Mouse (Mus musculus) embryonic facial prominence, embryonic 14.5 days (tissue): ENCODE data around the gene Nav2. TPM values are rescaled to one million over a fixed set of nuclear protein-coding genes. Genes with fewer than 3 reads are reported as not detected.

Experiments
- ATAC-seq: fragments of 200-750 bp; cut with Nextera tagmentation; 2 replicates; pipeline ENCODE4 v1.8.0; 2017; ENCODE audit warnings: low read depth, moderate number of reproducible peaks, moderate TSS enrichment
- DNase-seq: peaks from one replicate; pipeline ENCODE4 v3.0.0-alpha.2; 2015; ENCODE audit warnings: low spot score
- H3K27ac ChIP-seq: fragments of 300-500 bp; sonication (generic); replicated peaks from 2 replicates; pipeline ENCODE4 v1.5.1; 2014; ENCODE audit warnings: low read depth, mild to moderate bottlenecking, low read length, moderate library complexity
- H3K27me3 ChIP-seq: fragments of 300-500 bp; sonication (generic); replicated peaks from 2 replicates; pipeline ENCODE4 v1.6.1; 2014; ENCODE audit warnings: low read length; ENCODE audit not compliant: control insufficient read depth, insufficient read depth
- H3K36me3 ChIP-seq: fragments of 300-500 bp; sonication (generic); 2 replicates; pipeline ENCODE4 v1.6.1; 2014; ENCODE audit warnings: low read length, mixed read lengths; ENCODE audit not compliant: control insufficient read depth, insufficient read depth
- H3K4me1 ChIP-seq: fragments of 300-500 bp; sonication (generic); 2 replicates; pipeline ENCODE4 v1.6.1; 2014; ENCODE audit warnings: antibody characterized with exemption, low read length; ENCODE audit not compliant: control insufficient read depth, insufficient read depth
- H3K4me2 ChIP-seq: fragments of 300-500 bp; sonication (generic); 2 replicates; pipeline ENCODE4 v1.6.1; 2014; ENCODE audit warnings: low read depth, mild to moderate bottlenecking, low read length, moderate library complexity, mixed read lengths
- H3K4me3 ChIP-seq: fragments of 300-500 bp; sonication (generic); 2 replicates; pipeline ENCODE4 v1.5.1; 2014; ENCODE audit warnings: low read depth, mild to moderate bottlenecking, low read length
- H3K9ac ChIP-seq: fragments of 300-500 bp; sonication (generic); 2 replicates; pipeline ENCODE4 v1.6.1; 2014; ENCODE audit warnings: low read depth, mild to moderate bottlenecking, low read length, moderate library complexity, mixed read lengths
- H3K9me3 ChIP-seq: fragments of 300-500 bp; sonication (generic); 2 replicates; pipeline ENCODE4 v1.6.1; 2016; ENCODE audit warnings: low read length; ENCODE audit not compliant: control insufficient read depth
- WGBS: fragments of 180-500 bp; shearing (Covaris S2); extraction: QIAGEN DNeasy Blood & Tissue Kit; methylation state at CpG from one replicate; pipeline ENCODE4 v1.1.7; 2014; 5-methylcytosine and 5-hydroxymethylcytosine counted together
- polyA plus RNA-seq: library from polyadenylated mRNA; unstranded; fragments of >200 nt; fragmentation: Nextera tagmentation; extraction: Ambion mirVana; gene quantifications from 2 replicates; pipeline ENCODE4 v1.2.1, GENCODE M21; 2014

Nav2 gene
- polyA plus RNA-seq, 1 experiment from 2014 or later, result 13.5 TPM

- 83% methylated on average over 12 of the region's 12 CpGs for WGBS
- peaks cover 19% of the 10 kb centered on the region for H3K4me1 ChIP-seq
- H3K27me3 ChIP-seq, result no peaks in the 10 kb centered on the region
- ATAC-seq, result no peak
- H3K9ac ChIP-seq, result no peak overlapping the region
- no peaks in the 10 kb centered on the region for H3K36me3 ChIP-seq
- DNase-seq, result no peak
- H3K4me3 ChIP-seq, result no peak overlapping the region
- H3K27ac ChIP-seq, result no peak overlapping the region
- H3K9me3 ChIP-seq, result no peaks in the 10 kb centered on the region
- no peak overlapping the region for H3K4me2 ChIP-seq
Observed at GRCm38 (mm10) chr7:49415716-49416115, 507.2 kb downstream of the Nav2 start.

GRCm38 (mm10) chr7:49418841-49419240 lies 510.3 kb downstream of the Nav2 start:
- Histone ChIP-seq H3K4me2 (no peak overlapping the region), H3K36me3 (no peaks in the 10 kb centered on the region), H3K9me3 (no peaks in the 10 kb centered on the region), H3K4me1 (peaks cover 19% of the 10 kb centered on the region), H3K4me3 (no peak overlapping the region), H3K27ac (peak overlapping the region; percentile 19; the same call in 1 of the 2 replicates), H3K9ac (no peak overlapping the region), H3K27me3 (no peaks in the 10 kb centered on the region)
- DNase-seq, result peak; percentile 64
- ATAC-seq, result no peak
- WGBS, result 41% methylated on average over 13 of the region's 13 CpGs

DNA sequence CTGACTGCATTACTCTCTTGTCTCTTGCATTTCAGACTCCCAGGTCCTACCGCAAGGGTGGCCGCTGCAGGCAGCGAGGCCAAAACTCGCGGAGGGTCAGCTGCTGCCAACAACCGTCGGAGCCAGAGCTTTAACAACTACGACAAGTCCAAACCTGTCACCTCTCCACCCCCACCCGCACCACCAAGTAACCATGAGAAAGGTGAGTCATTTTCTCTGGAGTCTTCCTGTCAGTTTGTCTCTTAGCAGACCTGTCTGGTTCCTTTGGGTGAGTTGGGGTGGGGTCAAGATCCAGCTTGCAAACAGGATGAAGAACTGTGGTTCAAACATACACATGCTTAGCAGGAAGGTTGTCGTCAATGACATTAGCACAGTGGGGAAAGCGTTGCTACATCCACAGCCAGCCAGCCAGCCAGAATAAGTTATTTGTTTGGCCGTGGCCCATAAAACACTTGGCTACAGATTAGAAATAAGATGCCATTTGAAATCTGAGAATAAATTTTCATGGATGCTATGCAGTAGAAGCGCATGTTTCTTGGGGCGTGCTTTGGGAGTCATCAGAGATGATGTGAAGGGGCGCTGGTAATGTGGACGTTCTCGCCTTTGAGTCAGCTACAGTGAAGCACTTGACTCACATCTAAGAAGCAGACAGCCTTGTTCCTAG lies 511.8 kb downstream of the Nav2 start:
- H3K9me3 ChIP-seq, result no peaks in the 10 kb centered on the region
- H3K27ac ChIP-seq, result no peak overlapping the region; the same call in 1 of the 2 replicates
- H3K4me1 ChIP-seq, result peaks cover 19% of the 10 kb centered on the region
- H3K4me2 ChIP-seq, result no peak overlapping the region
- 75% methylated on average over 17 of the region's 17 CpGs for WGBS
- H3K36me3 ChIP-seq, result no peaks in the 10 kb centered on the region
- H3K4me3 ChIP-seq, result no peak overlapping the region
- ATAC-seq, result peak; percentile 35
- peak; percentile 56 for DNase-seq
- H3K27me3 ChIP-seq, result no peaks in the 10 kb centered on the region
- H3K9ac ChIP-seq, result no peak overlapping the region

GRCm38 (mm10) chr7:49421261-49421660 lies 512.7 kb downstream of the Nav2 start:
- DNase-seq, result no peak
- Histone ChIP-seq H3K4me1 (peaks cover 19% of the 10 kb centered on the region), H3K27me3 (no peaks in the 10 kb centered on the region), H3K9ac (no peak overlapping the region), H3K36me3 (no peaks in the 10 kb centered on the region), H3K27ac (no peak overlapping the region), H3K4me2 (no peak overlapping the region), H3K4me3 (no peak overlapping the region), H3K9me3 (no peaks in the 10 kb centered on the region)
- ATAC-seq, result no peak
- WGBS, result 61% methylated on average over 4 of the region's 4 CpGs

GRCm38 (mm10) chr7:49423943-49424342 lies 515.4 kb downstream of the Nav2 start:
- Histone ChIP-seq H3K9ac (no peak overlapping the region), H3K4me1 (peaks cover 12% of the 10 kb centered on the region; the same call in 1 of the 2 replicates), H3K4me3 (no peak overlapping the region), H3K4me2 (no peak overlapping the region), H3K36me3 (no peaks in the 10 kb centered on the region), H3K27me3 (no peaks in the 10 kb centered on the region), H3K27ac (no peak overlapping the region), H3K9me3 (no peaks in the 10 kb centered on the region)
- ATAC-seq (no peak), DNase-seq (no peak)
- WGBS, result 82% methylated on average over 6 of the region's 6 CpGs

DNA sequence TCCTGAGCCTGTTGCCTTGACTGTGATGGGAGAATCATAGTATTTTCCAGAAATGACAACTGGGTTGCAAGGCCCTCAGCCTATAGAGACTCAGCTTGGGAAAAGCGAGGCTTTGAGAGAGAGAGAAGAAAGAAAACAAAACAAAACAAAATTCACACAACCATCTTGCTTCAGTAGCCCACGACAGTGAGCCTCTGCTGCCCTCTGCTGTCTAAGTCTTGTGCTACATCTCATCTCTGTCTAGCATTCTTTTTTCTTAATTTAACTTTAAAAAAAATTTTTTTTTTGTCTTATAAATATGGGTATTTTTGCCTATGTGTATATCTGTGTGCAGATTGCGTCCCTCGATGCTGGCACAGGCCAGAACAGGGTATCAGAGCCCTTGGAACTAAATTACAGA lies 517.5 kb downstream of the Nav2 start:
- Histone ChIP-seq H3K4me1 (no peaks in the 10 kb centered on the region), H3K27ac (no peak overlapping the region), H3K4me2 (no peak overlapping the region), H3K36me3 (no peaks in the 10 kb centered on the region), H3K27me3 (no peaks in the 10 kb centered on the region), H3K9me3 (no peaks in the 10 kb centered on the region), H3K9ac (no peak overlapping the region), H3K4me3 (no peak overlapping the region)
- 46% methylated on average over 4 of the region's 4 CpGs for WGBS
- ATAC-seq (no peak), DNase-seq (peak; percentile 59)

GRCm38 (mm10) chr7:49427843-49428242 lies 519.3 kb downstream of the Nav2 start:
- WGBS, result 39% methylated on average over 6 of the region's 6 CpGs
- ATAC-seq (no peak), DNase-seq (no peak)
- Histone ChIP-seq H3K9me3 (no peaks in the 10 kb centered on the region), H3K4me1 (no peaks in the 10 kb centered on the region), H3K9ac (no peak overlapping the region), H3K4me2 (no peak overlapping the region), H3K36me3 (no peaks in the 10 kb centered on the region), H3K27me3 (no peaks in the 10 kb centered on the region), H3K27ac (no peak overlapping the region), H3K4me3 (no peak overlapping the region)

DNA sequence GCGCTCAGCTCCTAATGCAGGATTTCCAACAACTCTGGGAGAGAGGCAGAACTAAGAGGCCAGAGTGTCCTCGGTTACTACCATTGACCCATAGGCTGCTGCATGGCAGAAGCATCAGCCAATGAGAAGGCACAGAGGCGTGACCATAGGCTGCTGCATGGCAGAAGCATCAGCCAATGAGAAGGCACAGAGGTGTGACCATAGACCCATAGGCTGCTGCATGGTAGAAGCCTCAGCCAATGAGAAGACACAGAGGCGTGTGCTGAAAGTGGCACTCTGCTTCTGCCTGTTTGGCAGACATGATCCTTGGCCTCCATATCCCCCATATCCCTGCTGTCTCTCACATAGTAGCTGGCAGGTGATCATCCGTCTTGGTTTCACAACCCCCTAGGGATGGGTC lies 520.4 kb downstream of the Nav2 start:
- peak; percentile 63 for DNase-seq
- Histone ChIP-seq H3K9ac (no peak overlapping the region), H3K4me1 (no peaks in the 10 kb centered on the region), H3K27me3 (no peaks in the 10 kb centered on the region), H3K36me3 (no peaks in the 10 kb centered on the region), H3K27ac (no peak overlapping the region), H3K4me2 (no peak overlapping the region), H3K4me3 (no peak overlapping the region), H3K9me3 (no peaks in the 10 kb centered on the region)
- WGBS, result 83% methylated on average over 5 of the region's 5 CpGs
- peak; percentile 82 for ATAC-seq

DNA sequence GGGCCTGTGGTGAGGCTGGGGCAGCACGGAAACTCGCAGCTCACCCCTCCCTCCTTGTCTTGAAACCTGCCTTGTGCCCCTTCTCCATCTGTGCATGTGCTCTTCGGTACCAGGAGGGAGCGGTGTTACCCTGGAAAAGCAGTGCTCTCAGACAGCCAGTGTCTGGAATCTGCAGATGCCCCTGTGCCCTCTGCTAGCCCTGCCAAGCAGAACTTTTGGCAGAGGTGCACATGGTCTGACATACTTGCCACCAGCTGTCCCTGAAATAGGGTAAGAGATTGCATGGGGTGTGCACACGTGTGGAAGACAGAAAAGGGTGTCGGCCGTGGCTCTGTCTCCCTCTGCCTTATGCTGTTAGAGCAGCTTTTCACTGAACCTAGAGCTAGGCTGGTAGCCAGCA lies 522.3 kb downstream of the Nav2 start:
- ATAC-seq, result no peak

More for the DNA sequence above, 522.3 kb downstream of the Nav2 start:
- Histone ChIP-seq H3K4me3 (no peak overlapping the region), H3K9me3 (no peaks in the 10 kb centered on the region), H3K4me2 (no peak overlapping the region), H3K27me3 (no peaks in the 10 kb centered on the region), H3K4me1 (no peaks in the 10 kb centered on the region), H3K9ac (no peak overlapping the region), H3K36me3 (no peaks in the 10 kb centered on the region), H3K27ac (no peak overlapping the region)
- no peak for DNase-seq
- 62% methylated on average over 7 of the region's 7 CpGs for WGBS
